Mouse (Mus musculus): ENCODE measurements around the gene E2f2. TPM values are rescaled to one million over a fixed set of nuclear protein-coding genes. Genes with fewer than 3 reads are reported as not detected.

Gene E2f2
- polyA plus RNA-seq (2015; fragmentation: Nextera tagmentation; extraction: Ambion mirVana) = 3.2 and 3.8 TPM in 2 replicates

- peaks cover 12% of the 10 kb centered on the region; the same call in 1 of the 2 replicates for H3K4me1 ChIP-seq (replicated peaks; ENCODE audit: insufficient read depth, low read length)
- H3K27ac ChIP-seq = peak within 1 kb of the TSS; percentile 9; the same call in 1 of the 2 replicates
- no peak for TF ChIP-seq CTCF (IDR thresholded peaks at IDR 0.05; ENCODE audit: low read depth)
- ATAC-seq (replicated peaks; ENCODE audit: low FRiP score, low read depth) (peak; percentile 14; the same call in 1 of the 2 replicates), DNase-seq (ENCODE audit: low spot score) (peak; percentile 92)
- peak within 1 kb of the TSS; percentile 69 for H3K9ac ChIP-seq (ENCODE audit: low read depth, low read length)
- under 1% methylated on average over 35 of the region's 35 CpGs for WGBS
- no peaks in the 10 kb centered on the region for H3K36me3 ChIP-seq (ENCODE audit: insufficient read depth, low read length)
- no peaks in the 10 kb centered on the region for H3K27me3 ChIP-seq (ENCODE audit: insufficient read depth, low read length)
- no peaks in the 10 kb centered on the region for H3K9me3 ChIP-seq (replicated peaks; ENCODE audit: low read length)
- H3K4me2 ChIP-seq (ENCODE audit: low read length) = peak within 1 kb of the TSS; percentile 96
- peak within 1 kb of the TSS; percentile 71 for H3K4me3 ChIP-seq (replicated peaks; ENCODE audit: low read depth, low read length)
Observed at GRCm38 (mm10) chr4:136172011-136172541, at the start of gene E2f2. TSS of gene E2f2 (plus strand) at chr4:136172394.

GRCm38 (mm10) chr4:136123111-136123791, 48.9 kb upstream of the E2f2 start:
- H3K36me3 ChIP-seq (ENCODE audit: insufficient read depth, low read length) = no peaks in the 10 kb centered on the region
- no peak overlapping the region for H3K4me3 ChIP-seq (replicated peaks; ENCODE audit: low read depth, low read length)
- DNase-seq (ENCODE audit: low spot score) (peak; percentile 60), ATAC-seq (replicated peaks; ENCODE audit: low FRiP score, low read depth) (no peak)
- TF ChIP-seq CTCF (IDR thresholded peaks at IDR 0.05; ENCODE audit: low read depth) = no peak
- H3K27me3 ChIP-seq (ENCODE audit: insufficient read depth, low read length) = no peaks in the 10 kb centered on the region
- no peak overlapping the region for H3K9ac ChIP-seq (ENCODE audit: low read depth, low read length)
- H3K4me1 ChIP-seq (replicated peaks; ENCODE audit: insufficient read depth, low read length) = no peaks in the 10 kb centered on the region; the same call in 1 of the 2 replicates
- H3K9me3 ChIP-seq (replicated peaks; ENCODE audit: low read length) = no peaks in the 10 kb centered on the region
- peak overlapping the region; percentile 72 for H3K27ac ChIP-seq
- no peak overlapping the region for H3K4me2 ChIP-seq (ENCODE audit: low read length)
- 59% methylated on average over 8 of the region's 8 CpGs for WGBS

GRCm38 (mm10) chr4:136123792-136124161, 48.4 kb upstream of the E2f2 start:
- TF ChIP-seq CTCF (IDR thresholded peaks at IDR 0.05; ENCODE audit: low read depth) = no peak
- WGBS = 81% methylated on average over 3 of the region's 3 CpGs
- no peaks in the 10 kb centered on the region; the same call in 1 of the 2 replicates for H3K4me1 ChIP-seq (replicated peaks; ENCODE audit: insufficient read depth, low read length)
- no peak overlapping the region for H3K9ac ChIP-seq (ENCODE audit: low read depth, low read length)
- no peak for DNase-seq (ENCODE audit: low spot score)
- H3K27ac ChIP-seq = peak overlapping the region; percentile 72
- no peaks in the 10 kb centered on the region for H3K27me3 ChIP-seq (ENCODE audit: insufficient read depth, low read length)
- no peak for ATAC-seq (replicated peaks; ENCODE audit: low FRiP score, low read depth)
- H3K36me3 ChIP-seq (ENCODE audit: insufficient read depth, low read length) = no peaks in the 10 kb centered on the region
- H3K4me2 ChIP-seq (ENCODE audit: low read length) = no peak overlapping the region
- H3K9me3 ChIP-seq (replicated peaks; ENCODE audit: low read length) = no peaks in the 10 kb centered on the region
- no peak overlapping the region for H3K4me3 ChIP-seq (replicated peaks; ENCODE audit: low read depth, low read length)

GRCm38 (mm10) chr4:136124581-136124980, 47.6 kb upstream of the E2f2 start:
- no peak overlapping the region for H3K4me2 ChIP-seq (ENCODE audit: low read length)
- no peak overlapping the region for H3K9ac ChIP-seq (ENCODE audit: low read depth, low read length)
- H3K27me3 ChIP-seq (ENCODE audit: insufficient read depth, low read length) = no peaks in the 10 kb centered on the region
- DNase-seq (ENCODE audit: low spot score) = no peak
- 93% methylated on average over 4 of the region's 4 CpGs for WGBS
- no peaks in the 10 kb centered on the region for H3K9me3 ChIP-seq (replicated peaks; ENCODE audit: low read length)
- no peaks in the 10 kb centered on the region; the same call in 1 of the 2 replicates for H3K4me1 ChIP-seq (replicated peaks; ENCODE audit: insufficient read depth, low read length)
- no peak for ATAC-seq (replicated peaks; ENCODE audit: low FRiP score, low read depth)
- no peak overlapping the region for H3K4me3 ChIP-seq (replicated peaks; ENCODE audit: low read depth, low read length)
- no peaks in the 10 kb centered on the region for H3K36me3 ChIP-seq (ENCODE audit: insufficient read depth, low read length)
- no peak for TF ChIP-seq CTCF (IDR thresholded peaks at IDR 0.05; ENCODE audit: low read depth)
- no peak overlapping the region for H3K27ac ChIP-seq

- Histone ChIP-seq H3K4me3 (replicated peaks; ENCODE audit: low read depth, low read length) (no peak overlapping the region), H3K4me1 (replicated peaks; ENCODE audit: insufficient read depth, low read length) (no peaks in the 10 kb centered on the region; the same call in 1 of the 2 replicates), H3K27me3 (ENCODE audit: insufficient read depth, low read length) (no peaks in the 10 kb centered on the region), H3K27ac (no peak overlapping the region; the same call in 1 of the 2 replicates), H3K9ac (ENCODE audit: low read depth, low read length) (no peak overlapping the region), H3K9me3 (replicated peaks; ENCODE audit: low read length) (no peaks in the 10 kb centered on the region), H3K36me3 (ENCODE audit: insufficient read depth, low read length) (no peaks in the 10 kb centered on the region), H3K4me2 (ENCODE audit: low read length) (no peak overlapping the region)
- DNase-seq (ENCODE audit: low spot score) = no peak
- WGBS = 86% methylated on average over 11 of the region's 11 CpGs
- ATAC-seq (replicated peaks; ENCODE audit: low FRiP score, low read depth) = no peak
- no peak for TF ChIP-seq CTCF (IDR thresholded peaks at IDR 0.05; ENCODE audit: low read depth)
Observed at GRCm38 (mm10) chr4:136125458-136125857, 46.7 kb upstream of the E2f2 start.

GRCm38 (mm10) chr4:136126019-136126418, 46.2 kb upstream of the E2f2 start:
- Histone ChIP-seq H3K4me1 (replicated peaks; ENCODE audit: insufficient read depth, low read length) (no peaks in the 10 kb centered on the region; the same call in 1 of the 2 replicates), H3K4me2 (ENCODE audit: low read length) (no peak overlapping the region), H3K27ac (peak overlapping the region; percentile 15; the same call in 1 of the 2 replicates), H3K36me3 (ENCODE audit: insufficient read depth, low read length) (no peaks in the 10 kb centered on the region), H3K9me3 (replicated peaks; ENCODE audit: low read length) (no peaks in the 10 kb centered on the region), H3K9ac (ENCODE audit: low read depth, low read length) (no peak overlapping the region), H3K4me3 (replicated peaks; ENCODE audit: low read depth, low read length) (no peak overlapping the region), H3K27me3 (ENCODE audit: insufficient read depth, low read length) (no peaks in the 10 kb centered on the region)
- TF ChIP-seq CTCF (IDR thresholded peaks at IDR 0.05; ENCODE audit: low read depth) = no peak
- WGBS = 62% methylated on average over 5 of the region's 5 CpGs
- DNase-seq (ENCODE audit: low spot score) (peak; percentile 35), ATAC-seq (replicated peaks; ENCODE audit: low FRiP score, low read depth) (no peak)
